29 mouse cellular contexts compared by ENCODE assay signal in genomic region chr16:43552443-43552842, GRCm38 (mm10).
DNase-seq lines count a peak whose midpoint lies in the region; ATAC-seq and TF ChIP-seq lines count a peak whose summit lies in the region.
"Had no signal": no experiment of that assay in that cellular context is flagged by ENCODE, and none has a peak within 500 bp of the region (broad histone marks: within the 10 kb centered on the region; RNA-seq: fewer than 3 reads in every experiment).

No protein-coding gene starts in this region.

- no peaks in the 10 kb centered on the region for H3K36me3 ChIP-seq in forebrain, embryonic 15.5 days
- H3K36me3 ChIP-seq in forebrain, embryonic 11.5 days (ENCODE audit: control insufficient read depth, insufficient read depth, low read length), result no peaks in the 10 kb centered on the region
- H3K36me3 ChIP-seq in forebrain, postnatal 0 days (ENCODE audit: insufficient read depth), result no peaks in the 10 kb centered on the region
- no peaks in the 10 kb centered on the region for H3K36me3 ChIP-seq in hindbrain, embryonic 13.5 days
- H3K36me3 ChIP-seq: embryonic facial prominence, embryonic 10.5 days; embryonic facial prominence, embryonic 13.5 days; heart, embryonic 12.5 days; heart, embryonic 15.5 days; hindbrain, embryonic 10.5 days had no signal

- ATAC-seq in forebrain, embryonic 15.5 days (replicated peaks), result peak; percentile 57; the same call in 1 of the 2 replicates
- no peak for ATAC-seq in forebrain, embryonic 11.5 days (replicated peaks; ENCODE audit: low FRiP score)
- peak; percentile 56 for ATAC-seq in forebrain, postnatal 0 days
- no peak for ATAC-seq in hindbrain, embryonic 13.5 days (ENCODE audit: low FRiP score)
- ATAC-seq: CD4-positive, CD25-positive, alpha-beta regulatory T cell, adult 4 months; hindbrain, postnatal 0 days; inflammation-experienced regulatory T-cells, adult 6 months; intestine, embryonic 16.5 days had no signal

- no peak overlapping the region for H3K27ac ChIP-seq in forebrain, embryonic 15.5 days (replicated peaks)
- H3K27ac ChIP-seq in forebrain, embryonic 11.5 days (ENCODE audit: low read depth, low read length), result no peak overlapping the region
- peak overlapping the region; percentile 88 for H3K27ac ChIP-seq in layer of hippocampus, adult 2 months
- no peak overlapping the region for H3K27ac ChIP-seq in forebrain, postnatal 0 days (ENCODE audit: low read depth, low read length)
- no peak overlapping the region for H3K27ac ChIP-seq in hindbrain, embryonic 13.5 days
- H3K27ac ChIP-seq: embryonic facial prominence, embryonic 10.5 days; embryonic facial prominence, embryonic 13.5 days; heart, embryonic 15.5 days; hindbrain, embryonic 10.5 days; hindbrain, embryonic 14.5 days; hindbrain, postnatal 0 days had no signal

- WGBS in forebrain, embryonic 15.5 days, result 90% methylated on average over 1 of the region's 1 CpGs
- 88% methylated on average over 1 of the region's 1 CpGs for WGBS in forebrain, embryonic 11.5 days
- 79% methylated on average over 1 of the region's 1 CpGs for WGBS in forebrain, postnatal 0 days
- 97% methylated on average over 1 of the region's 1 CpGs for WGBS in hindbrain, embryonic 13.5 days

- H3K4me1 ChIP-seq in forebrain, embryonic 15.5 days, result peaks cover 44% of the 10 kb centered on the region
- H3K4me1 ChIP-seq in forebrain, embryonic 11.5 days (replicated peaks; ENCODE audit: control insufficient read depth, insufficient read depth, low read length), result peaks cover 11% of the 10 kb centered on the region; the same call in 1 of the 2 replicates
- peaks cover 7% of the 10 kb centered on the region; the same call in 1 of the 2 replicates for H3K4me1 ChIP-seq in forebrain, postnatal 0 days (ENCODE audit: insufficient read depth)
- H3K4me1 ChIP-seq in hindbrain, embryonic 13.5 days (replicated peaks), result peaks cover 50% of the 10 kb centered on the region

- H3K9me3 ChIP-seq in forebrain, embryonic 15.5 days, result no peaks in the 10 kb centered on the region
- H3K9me3 ChIP-seq in forebrain, embryonic 11.5 days (ENCODE audit: control insufficient read depth, low read length), result no peaks in the 10 kb centered on the region
- no peaks in the 10 kb centered on the region for H3K9me3 ChIP-seq in forebrain, postnatal 0 days (ENCODE audit: low read length)
- H3K9me3 ChIP-seq in hindbrain, embryonic 13.5 days, result no peaks in the 10 kb centered on the region
- H3K9me3 ChIP-seq: embryonic facial prominence, embryonic 10.5 days; embryonic facial prominence, embryonic 13.5 days; heart, embryonic 12.5 days; heart, embryonic 15.5 days; hindbrain, embryonic 10.5 days had no signal

- H3K4me2 ChIP-seq in forebrain, embryonic 15.5 days (replicated peaks), result no peak overlapping the region
- no peak overlapping the region for H3K4me2 ChIP-seq in forebrain, embryonic 11.5 days (ENCODE audit: low read depth, low read length, severe bottlenecking)
- H3K4me2 ChIP-seq in forebrain, postnatal 0 days (ENCODE audit: low read depth), result no peak overlapping the region
- H3K4me2 ChIP-seq in hindbrain, embryonic 13.5 days, result no peak overlapping the region
- H3K4me2 ChIP-seq: embryonic facial prominence, embryonic 13.5 days; heart, embryonic 12.5 days; heart, embryonic 15.5 days; hindbrain, embryonic 14.5 days had no signal

- no peak for DNase-seq in forebrain, embryonic 11.5 days (ENCODE audit: low spot score)
- DNase-seq in layer of hippocampus, adult 2 months (ENCODE audit: low spot score in 2 of 2), result no peak
- no peak for DNase-seq in layer of hippocampus, postnatal 36 days
- peak; percentile 31 for DNase-seq in forebrain, postnatal 0 days
- DNase-seq: adrenal gland, adult 2 months; adrenal gland, postnatal 14 days; cerebellum, adult 11-12 months; cerebellum, adult 8-10 months; cerebellum, postnatal 10 days; cerebellum, postnatal 36 days; embryo, embryonic 11 days; gastrocnemius, postnatal 10 days; gastrocnemius, postnatal 36 days; heart, postnatal 10 days; heart, postnatal 36 days; kidney, adult 18-20 months had no signal

- H3K27me3 ChIP-seq in forebrain, embryonic 15.5 days, result no peaks in the 10 kb centered on the region
- H3K27me3 ChIP-seq in forebrain, embryonic 11.5 days (ENCODE audit: control insufficient read depth, insufficient read depth, low read length), result no peaks in the 10 kb centered on the region
- H3K27me3 ChIP-seq in forebrain, postnatal 0 days (ENCODE audit: insufficient read depth, low read length), result no peaks in the 10 kb centered on the region
- H3K27me3 ChIP-seq in hindbrain, embryonic 13.5 days, result no peaks in the 10 kb centered on the region
- H3K27me3 ChIP-seq: embryonic facial prominence, embryonic 13.5 days; heart, embryonic 12.5 days; heart, embryonic 15.5 days had no signal

- H3K9ac ChIP-seq in forebrain, embryonic 15.5 days (replicated peaks), result no peak overlapping the region
- H3K9ac ChIP-seq in forebrain, embryonic 11.5 days (ENCODE audit: low read length), result no peak overlapping the region
- no peak overlapping the region for H3K9ac ChIP-seq in forebrain, postnatal 0 days
- H3K9ac ChIP-seq in hindbrain, embryonic 13.5 days, result no peak overlapping the region
- H3K9ac ChIP-seq: embryonic facial prominence, embryonic 13.5 days; heart, embryonic 12.5 days; heart, embryonic 15.5 days; hindbrain, embryonic 14.5 days had no signal

- no peak overlapping the region for H3K4me3 ChIP-seq in forebrain, embryonic 15.5 days
- no peak overlapping the region for H3K4me3 ChIP-seq in forebrain, embryonic 11.5 days (ENCODE audit: low read depth, low read length)
- no peak overlapping the region for H3K4me3 ChIP-seq in layer of hippocampus, adult 2 months
- no peak overlapping the region for H3K4me3 ChIP-seq in forebrain, postnatal 0 days (ENCODE audit: low read depth, low read length)
- no peak overlapping the region for H3K4me3 ChIP-seq in hindbrain, embryonic 13.5 days
- H3K4me3 ChIP-seq: embryonic facial prominence, embryonic 10.5 days; embryonic facial prominence, embryonic 13.5 days; erythroblast, embryonic 14.5 days; heart, embryonic 12.5 days; heart, embryonic 15.5 days; hindbrain, embryonic 10.5 days had no signal

- TF ChIP-seq CTCF in layer of hippocampus, adult 2 months (conservative IDR thresholded peaks at IDR 0.05), result no peak
- no peak for TF ChIP-seq CTCF in forebrain, postnatal 0 days (IDR thresholded peaks at IDR 0.05; ENCODE audit: low read depth)

Comparison
In these comparisons a context has a peak if more than half of its experiments do, and no peak if none do; other contexts are left out.
1. ATAC-seq: peak in forebrain, embryonic 15.5 days (single experiment) and forebrain, postnatal 0 days (single experiment); none in forebrain, embryonic 11.5 days (single experiment) and hindbrain, embryonic 13.5 days (single experiment).